Mouse (Mus musculus) embryonic fibroblast, embryonic 13.5 days (primary cell): ENCODE measurements around the gene Gm10643.

Experiments used
- CTCF ChIP-seq: IDR thresholded peaks from 2 replicates; pipeline ENCODE4 v1.5.1; 2011; ENCODE audit warnings: mild to moderate bottlenecking, control low read depth, low read length, moderate library complexity, borderline replicate concordance; ENCODE audit not compliant: insufficient read depth
- POLR2A ChIP-seq: IDR thresholded peaks from 2 replicates; pipeline ENCODE4 v1.6.1; 2011; ENCODE audit warnings: low read depth, mild to moderate bottlenecking, control low read depth, low read length, moderate library complexity

DNA sequence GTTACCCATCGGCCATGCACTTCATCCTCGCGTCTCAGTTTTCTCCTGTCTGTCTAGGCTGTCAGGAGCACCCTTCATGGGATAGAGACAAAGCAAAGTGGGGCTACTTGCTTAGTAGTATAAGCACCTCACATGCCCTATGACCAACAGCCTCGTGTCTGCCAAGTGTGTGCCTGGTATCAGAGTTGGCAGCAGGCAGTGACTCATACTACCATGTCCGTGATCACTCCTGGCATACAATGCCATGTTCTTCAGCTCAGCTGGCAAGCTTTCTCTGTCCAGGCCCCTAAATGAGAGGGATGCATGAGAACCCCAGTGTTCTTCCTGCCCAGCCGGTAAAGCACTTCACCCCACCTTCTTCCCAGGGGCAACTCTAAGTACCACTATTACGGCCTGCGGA is 25.6 kb upstream of the Gm10643 start:
- TF ChIP-seq CTCF: no peak
- no peak for TF ChIP-seq POLR2A
